Mouse (Mus musculus): ENCODE data around the gene Myo1a.
"Not testable (repeated sequence)": the region's sequence is repeated elsewhere in the genome, so short reads cannot be mapped to it uniquely, and the experiment has no call there.

Myo1a gene

DNA sequence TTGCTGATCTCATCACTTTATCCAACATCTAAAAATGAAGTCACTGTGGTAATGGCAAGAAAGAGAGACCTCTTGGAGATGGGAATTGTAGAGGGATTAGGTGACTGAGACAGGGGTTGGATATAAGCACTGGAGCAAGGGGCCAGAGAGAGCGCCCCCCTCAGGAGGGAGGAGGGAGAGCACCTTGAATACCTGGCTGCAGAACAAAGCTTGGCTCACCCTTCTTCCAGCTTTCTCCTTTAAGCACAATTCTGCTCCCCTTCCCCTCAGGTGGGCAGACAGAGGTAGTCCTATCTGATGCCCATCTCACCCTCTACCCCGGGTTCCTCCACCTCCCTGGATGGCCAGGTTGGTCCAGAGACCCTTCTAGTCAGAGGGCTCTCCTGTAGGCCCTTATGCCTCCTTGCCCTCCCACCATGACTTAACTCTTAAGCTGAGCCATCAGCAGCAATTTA, at the start of gene Myo1a:
Gene Myo1a (plus strand): TSS at position 405 of the 455 bp plus-strand sequence.
- ATAC-seq (ENCODE audit: low TSS enrichment), result no peak

GRCm38 (mm10) chr10:127657617-127658016, 47.4 kb upstream of the Myo1a start:
- not testable (repeated sequence) for ATAC-seq (ENCODE audit: low TSS enrichment)

- no peak for ATAC-seq (ENCODE audit: low TSS enrichment)
Measured at GRCm38 (mm10) chr10:127658076-127658475, 46.9 kb upstream of the Myo1a start.

- no peak for ATAC-seq (ENCODE audit: low TSS enrichment)
Measured at GRCm38 (mm10) chr10:127659551-127659950, 45.4 kb upstream of the Myo1a start.

GRCm38 (mm10) chr10:127661291-127661914, 43.6 kb upstream of the Myo1a start:
- no peak for ATAC-seq (ENCODE audit: low TSS enrichment)

DNA sequence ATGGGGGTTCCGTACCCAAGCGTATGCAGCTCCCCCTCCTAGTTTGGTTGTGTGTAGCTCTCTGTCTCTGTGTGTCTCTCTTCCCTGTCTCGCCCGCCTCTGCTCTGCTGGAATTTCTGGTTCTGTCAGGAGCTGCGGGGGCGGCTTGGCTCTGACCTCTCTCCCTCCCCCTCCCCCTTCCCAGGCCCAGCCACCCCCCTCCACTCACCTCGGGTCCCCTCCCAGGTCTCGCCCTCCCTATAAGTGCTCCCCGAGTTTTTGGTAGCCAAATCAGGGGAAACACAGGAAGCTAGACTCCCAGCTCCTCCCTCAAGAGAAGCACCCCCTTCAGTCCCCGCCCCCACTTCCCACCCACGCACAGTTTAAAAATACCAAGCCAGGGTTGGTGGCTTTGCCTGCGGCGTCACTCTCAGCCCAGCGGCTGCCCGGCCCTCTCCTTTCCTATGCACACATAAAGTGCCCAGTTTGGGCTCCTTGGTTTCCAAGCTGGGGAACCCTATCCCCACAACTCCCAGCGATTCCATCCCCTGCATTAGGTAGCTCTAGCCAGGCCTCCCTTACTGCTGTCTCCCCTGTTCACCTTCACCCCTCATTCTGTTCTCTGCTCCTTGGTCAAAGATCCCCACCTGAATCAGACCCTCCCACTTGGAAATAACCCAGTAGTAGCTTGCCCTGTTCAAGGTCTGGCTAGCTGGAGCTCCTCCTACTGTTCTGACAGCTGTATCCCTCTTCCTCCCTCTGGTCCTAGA, 42.9 kb upstream of the Myo1a start:
- peak; percentile 42 for ATAC-seq (ENCODE audit: low TSS enrichment)

- ATAC-seq (ENCODE audit: low TSS enrichment), result no peak
Measured at GRCm38 (mm10) chr10:127662666-127663253, 42.2 kb upstream of the Myo1a start.

DNA sequence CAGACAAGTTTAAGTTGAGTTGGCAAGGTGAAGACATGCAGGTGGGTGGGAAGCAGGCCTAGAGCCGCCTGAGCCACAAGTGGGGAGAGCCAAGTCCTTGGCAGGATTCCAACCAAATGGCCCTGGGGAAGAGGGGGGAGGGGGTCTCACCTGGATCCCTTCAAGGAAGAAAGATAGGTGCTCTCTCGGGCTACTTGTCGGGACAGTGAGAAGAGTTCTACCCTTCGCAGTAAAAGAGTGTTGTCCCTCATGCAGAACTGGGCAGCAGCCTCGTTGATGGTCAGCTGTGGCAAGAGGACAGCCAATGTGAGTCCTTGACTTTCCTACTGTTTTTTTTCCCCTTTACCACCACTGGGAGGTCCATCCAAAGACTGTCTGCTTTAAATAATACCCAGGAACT, 41.4 kb upstream of the Myo1a start:
- no peak for ATAC-seq (ENCODE audit: low TSS enrichment)

- no peak for ATAC-seq (ENCODE audit: low TSS enrichment)
Measured at GRCm38 (mm10) chr10:127664166-127664565, 40.8 kb upstream of the Myo1a start.

DNA sequence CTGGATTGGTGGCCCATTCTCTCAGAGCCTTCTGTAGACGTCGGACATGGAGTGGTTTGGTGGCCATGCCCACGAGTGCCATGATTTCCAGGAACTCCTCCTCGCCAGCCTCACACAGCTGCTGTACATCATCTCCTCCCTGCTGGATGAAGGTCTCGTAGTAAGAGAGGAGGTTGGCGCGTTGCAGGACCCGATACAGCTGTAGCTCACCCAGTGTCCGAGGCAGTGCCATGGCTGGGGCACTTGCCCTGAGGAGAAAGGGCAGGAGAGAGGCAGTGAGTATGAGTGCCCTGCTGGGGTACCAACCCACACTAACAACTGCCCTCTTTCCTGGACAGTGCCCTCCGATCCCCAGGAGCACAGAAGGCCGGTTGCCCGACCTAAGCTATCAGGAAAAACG, 40.1 kb upstream of the Myo1a start:
- ATAC-seq (ENCODE audit: low TSS enrichment), result no peak

- ATAC-seq (ENCODE audit: low TSS enrichment), result no peak
Measured at GRCm38 (mm10) chr10:127665366-127666181, 39.4 kb upstream of the Myo1a start.

DNA sequence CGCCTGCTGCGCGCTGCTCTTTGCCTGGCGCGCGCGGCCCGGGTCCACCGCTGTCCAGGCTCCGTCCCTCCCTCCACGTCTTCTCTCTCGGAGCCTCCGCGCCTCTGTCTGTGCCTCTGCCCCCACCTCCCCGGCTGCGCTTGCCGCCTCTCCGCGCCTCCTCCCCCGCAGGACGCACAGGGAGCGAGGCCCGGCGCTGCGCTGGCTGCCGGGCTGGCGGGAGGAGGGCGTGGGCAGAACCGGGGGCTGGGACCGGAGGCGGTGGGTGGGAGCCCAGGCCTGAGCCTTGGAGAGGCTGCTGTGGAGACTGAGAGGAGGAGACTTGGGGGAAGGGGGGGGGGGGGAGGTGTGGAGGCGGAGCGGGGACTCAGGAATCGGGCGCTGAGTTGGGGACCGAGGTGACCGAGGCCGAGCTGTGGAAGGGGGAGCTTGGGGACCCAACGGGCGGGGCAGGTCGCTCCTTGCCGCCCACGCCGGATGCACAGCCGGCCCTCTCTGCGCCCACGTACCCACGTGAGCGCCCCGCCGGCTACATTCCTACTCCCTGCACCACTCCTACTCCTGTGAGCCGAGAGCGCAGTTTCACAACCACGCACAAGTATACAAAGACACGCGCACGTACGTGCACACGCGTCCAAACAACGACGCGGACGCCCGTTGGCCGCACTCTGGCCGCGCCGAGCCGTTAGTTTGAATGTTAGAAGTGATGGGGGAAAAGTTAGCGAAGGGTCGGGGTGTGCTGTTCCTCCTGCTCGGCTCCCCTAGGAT, 38.3 kb upstream of the Myo1a start, which contains the start of gene Nemp1:
Gene Nemp1 (plus strand): TSS at position 401 of the 768 bp plus-strand sequence.
- ATAC-seq (ENCODE audit: low TSS enrichment), result peak; percentile 13

- ATAC-seq (ENCODE audit: low TSS enrichment), result 0 out of 2 replicates have a peak, but pooled peaks have one; percentile 7
Measured at GRCm38 (mm10) chr10:127667269-127668092, 37.5 kb upstream of the Myo1a start.

- no peak for ATAC-seq (ENCODE audit: low TSS enrichment)
Measured at GRCm38 (mm10) chr10:127668093-127669050, 36.6 kb upstream of the Myo1a start, which contains the start of gene Nab2. TSS of gene Nab2 (minus strand) at chr10:127668568.

DNA sequence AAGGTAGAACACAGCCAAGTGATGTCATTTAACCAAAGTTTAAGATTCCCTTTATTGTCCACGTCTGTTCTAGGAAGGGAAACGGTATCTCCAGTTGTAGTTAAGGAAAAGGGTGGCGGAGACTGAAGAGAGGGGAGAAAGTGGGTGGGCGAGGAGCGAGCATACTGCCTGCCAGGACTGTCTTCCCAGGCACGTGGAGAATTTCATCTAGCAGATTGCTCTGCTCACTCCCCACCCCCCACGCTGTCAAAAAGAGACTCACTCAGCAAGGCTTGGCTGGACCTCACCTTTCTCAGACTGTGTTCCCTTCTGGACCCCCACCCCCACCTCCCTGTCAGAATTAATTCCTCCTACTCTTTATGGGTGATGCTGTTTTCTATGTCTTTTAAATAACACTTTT, 35.8 kb upstream of the Myo1a start:
- no peak for ATAC-seq (ENCODE audit: low TSS enrichment)

- ATAC-seq (ENCODE audit: low TSS enrichment), result no peak
Measured at GRCm38 (mm10) chr10:127670185-127670584, 34.8 kb upstream of the Myo1a start.

GRCm38 (mm10) chr10:127671276-127671675, 33.7 kb upstream of the Myo1a start:
- ATAC-seq (ENCODE audit: low TSS enrichment), result no peak

GRCm38 (mm10) chr10:127674046-127674655, 30.8 kb upstream of the Myo1a start:
- ATAC-seq (ENCODE audit: low TSS enrichment), result no peak

Data from frontal cortex, adult (tissue).